Mouse (Mus musculus) C2C12 (cell line): ENCODE data around the gene Tnxb.

Experiments
- CEBPB ChIP-seq: IDR thresholded peaks from one replicate; pipeline ENCODE4 v1.6.1; 2011; ENCODE audit warnings: low read depth, mild to moderate bottlenecking, control low read depth, moderate library complexity
- CTCF ChIP-seq: IDR thresholded peaks from one replicate; pipeline ENCODE4 v1.5.1; 2011; ENCODE audit not compliant: control insufficient read depth, insufficient read depth, insufficient read length
- FOSL1 ChIP-seq: IDR thresholded peaks from one replicate; pipeline ENCODE4 v1.8.0; 2011; ENCODE audit warnings: mild to moderate bottlenecking, low read length; ENCODE audit not compliant: poor library complexity, insufficient read depth, severe bottlenecking
- MAX ChIP-seq: IDR thresholded peaks from one replicate; pipeline ENCODE4 v1.6.1; 2011; ENCODE audit warnings: mild to moderate bottlenecking, control low read depth
- MYOG ChIP-seq: IDR thresholded peaks from one replicate; pipeline ENCODE4 v1.6.1; 2011; ENCODE audit not compliant: control insufficient read depth, insufficient read length; ENCODE audit errors: extremely low read depth
- USF1 ChIP-seq: IDR thresholded peaks from one replicate; pipeline ENCODE4 v1.6.1; 2011; ENCODE audit warnings: low read depth, mild to moderate bottlenecking, control low read depth, moderate library complexity

- TF ChIP-seq MYOG (no peak), CTCF (no peak), CEBPB (no peak), MAX (no peak), FOSL1 (no peak), USF1 (no peak)
These were observed 25.0 kb upstream of the Tnxb start for GRCm38 (mm10) chr17:34645256-34645829.
